Mouse (Mus musculus) urinary bladder, postnatal 14 days (tissue): ENCODE data around the gene Tmem156.

Source experiments
- DNase-seq: peaks from one replicate; pipeline ENCODE4 v3.0.0; 2021; ENCODE audit warnings: low spot score

The Tmem156 gene

DNA sequence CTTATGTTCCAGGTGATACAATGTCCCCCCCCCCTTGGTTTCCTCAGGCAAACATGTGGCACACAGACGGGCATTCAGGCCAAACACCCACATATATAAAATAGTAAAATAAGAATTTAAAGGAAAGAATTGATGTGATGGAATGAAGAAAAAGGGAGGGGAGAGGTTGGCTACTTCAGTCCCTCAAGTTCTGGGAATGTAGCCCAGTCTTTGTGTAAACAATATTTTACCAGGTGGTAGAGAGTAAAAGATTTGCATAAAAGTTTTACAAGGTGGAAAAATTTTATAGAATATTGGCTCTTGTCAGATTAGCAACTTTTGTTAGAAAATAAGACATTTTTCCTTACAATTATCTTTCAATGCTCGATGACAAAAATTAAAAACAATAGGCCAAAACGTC, 4.9 kb upstream of the Tmem156 start:
- no peak for DNase-seq

DNA sequence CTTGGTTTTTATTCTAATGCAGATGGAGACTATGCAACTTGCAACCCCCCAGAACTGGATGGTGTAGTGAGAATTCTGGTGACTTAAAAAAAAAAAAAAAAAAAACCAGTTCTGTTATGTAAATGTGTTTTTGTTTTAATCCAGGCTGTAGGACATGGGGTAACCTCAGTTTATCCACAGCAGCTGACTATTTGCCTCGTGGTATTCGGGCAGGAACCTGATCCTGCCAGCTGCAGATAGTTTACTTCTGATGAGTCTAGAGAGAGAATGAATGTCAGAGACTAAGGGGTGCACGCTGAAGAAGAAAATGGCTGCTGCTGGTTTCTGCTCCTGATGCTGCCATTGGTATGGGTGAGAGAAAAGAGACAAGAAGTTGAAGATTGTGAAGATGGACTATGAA, 4.2 kb upstream of the Tmem156 start:
- no peak for DNase-seq

DNA sequence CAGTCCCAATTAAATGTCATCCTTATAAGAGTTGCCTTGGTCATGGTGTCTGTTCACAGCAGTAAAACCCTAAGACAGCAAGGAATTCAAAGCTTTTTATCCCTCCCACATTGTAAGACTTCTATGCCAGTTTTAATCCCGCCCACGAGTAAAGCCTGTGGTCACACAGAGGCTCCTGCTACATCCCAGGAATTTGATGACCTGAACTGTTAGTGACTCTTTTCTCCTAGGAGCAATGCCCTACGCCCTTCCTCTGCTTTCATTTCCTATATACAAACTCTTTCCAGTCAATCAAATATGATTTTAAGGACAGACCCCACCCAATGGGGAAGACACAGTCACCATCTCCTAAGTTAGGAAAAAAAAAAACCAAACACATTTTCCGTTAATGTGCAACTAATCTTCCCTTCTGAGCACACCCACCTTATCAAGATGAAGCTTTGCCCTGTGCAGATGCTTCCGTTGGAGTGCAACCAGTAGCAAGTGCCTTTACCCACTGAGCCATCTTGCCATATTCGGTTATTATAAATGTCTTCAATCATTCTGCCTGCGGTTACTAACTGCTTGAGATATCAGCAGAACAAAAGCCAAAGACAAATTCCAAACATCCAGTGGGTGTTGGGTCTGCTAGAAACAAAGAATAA, 3.1 kb upstream of the Tmem156 start:
- DNase-seq = no peak

DNA sequence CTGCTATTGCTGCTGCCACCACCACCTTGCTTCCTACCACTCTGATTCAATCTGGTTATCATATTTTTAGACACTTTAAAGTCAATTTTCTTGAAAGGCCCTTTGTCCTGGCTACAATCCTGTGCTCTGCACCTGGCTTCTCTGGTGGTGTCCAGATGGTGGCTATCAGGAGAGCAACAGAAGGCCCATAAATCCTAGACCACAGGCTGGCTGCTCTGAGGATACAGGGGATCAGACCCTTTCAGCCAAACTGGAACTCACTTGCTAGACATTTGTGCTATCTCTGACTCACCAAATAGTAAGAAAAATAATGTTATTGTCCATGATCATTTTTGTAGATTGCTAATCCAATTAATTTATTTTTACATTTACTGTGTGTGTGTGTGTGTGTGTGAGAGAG, 1.8 kb upstream of the Tmem156 start:
- no peak for DNase-seq

DNA sequence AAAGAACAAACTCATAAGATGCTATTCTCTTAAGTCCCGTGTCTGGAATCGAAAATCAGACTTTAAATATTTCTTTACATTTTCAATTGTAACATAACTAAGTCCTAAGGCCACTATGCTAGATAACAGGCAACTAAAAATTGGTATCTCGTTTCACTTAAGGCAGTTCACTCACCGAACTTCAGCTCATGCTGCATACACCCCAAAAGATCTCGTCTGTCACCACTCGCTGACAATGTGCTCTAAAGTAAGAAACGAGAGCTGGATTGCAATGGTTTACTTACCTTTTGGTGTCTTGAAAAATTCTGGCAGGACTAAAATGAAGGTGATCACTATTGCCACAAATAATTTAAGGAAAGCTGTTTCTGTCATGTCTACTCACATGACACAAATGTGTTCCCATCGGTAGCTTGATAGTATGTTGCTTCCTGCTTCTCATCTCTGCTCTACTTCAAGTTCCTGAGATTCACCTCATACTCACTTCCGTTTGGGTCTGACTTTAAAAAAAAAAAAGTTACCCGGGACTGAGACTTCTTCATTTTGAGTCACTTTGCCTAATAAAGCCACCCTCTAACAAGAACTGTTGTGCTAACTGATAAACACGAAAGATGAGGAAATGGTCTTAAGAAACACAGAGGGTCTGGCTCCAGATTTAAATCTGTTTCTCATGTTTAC, 611 bp downstream of the Tmem156 start:
- no peak for DNase-seq

DNA sequence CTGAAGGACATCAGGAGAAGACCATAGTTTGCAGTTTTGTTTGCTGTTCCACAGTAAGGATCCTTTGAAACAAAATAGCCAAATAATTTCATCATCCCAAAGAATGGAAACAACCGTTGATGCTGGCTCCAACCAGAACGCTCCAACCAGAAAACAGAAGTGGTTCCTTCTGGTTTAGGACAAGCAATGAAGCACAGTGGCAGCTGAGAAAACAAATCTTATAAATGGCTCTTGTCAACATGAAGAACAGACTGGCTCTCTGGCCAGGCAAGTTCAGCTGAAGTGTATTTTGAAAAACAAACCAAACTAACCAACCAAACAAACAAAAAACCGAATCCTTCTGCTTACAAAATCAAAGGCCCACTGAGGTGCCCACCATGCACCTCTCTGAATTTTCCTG, 2.2 kb downstream of the Tmem156 start:
- no peak for DNase-seq

DNA sequence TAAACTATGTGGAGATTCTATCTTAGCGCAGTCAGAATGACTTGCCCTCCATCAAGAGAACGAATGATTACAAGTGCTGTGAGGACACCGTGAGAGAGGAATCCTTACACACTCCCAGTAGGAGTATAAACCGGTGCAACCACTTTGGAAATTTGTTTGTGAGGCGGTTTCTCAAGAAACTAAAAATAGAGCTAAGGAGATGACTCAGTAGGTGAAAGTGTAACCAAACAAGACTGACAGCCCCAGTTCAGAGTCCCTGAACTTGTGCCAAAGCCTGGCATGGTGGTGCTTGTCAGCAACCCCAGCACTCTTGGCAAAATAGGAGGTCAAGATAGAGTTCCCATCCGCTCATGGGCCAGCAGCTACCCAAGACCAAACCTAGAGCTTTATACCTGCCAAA, 5.4 kb downstream of the Tmem156 start:
- peak; percentile 80 for DNase-seq

DNA sequence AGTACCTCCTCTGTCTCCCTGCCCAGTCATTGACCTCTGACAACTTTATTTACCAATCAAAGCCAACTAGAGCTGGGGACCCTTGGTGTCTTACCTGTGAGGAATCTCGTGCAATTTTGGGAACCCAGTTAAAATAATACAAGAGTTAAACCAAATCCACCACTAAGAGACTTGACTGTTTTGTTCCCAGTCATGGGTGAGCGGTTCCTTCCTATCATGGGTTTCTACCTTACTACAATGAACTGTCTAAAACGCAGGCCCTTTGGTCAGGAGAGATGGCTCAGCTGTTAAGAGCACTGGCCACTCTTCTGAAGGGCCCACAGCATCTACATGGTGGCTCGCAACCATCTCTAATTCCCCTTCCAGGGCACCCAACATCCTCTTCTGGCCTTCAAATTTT, 10.1 kb downstream of the Tmem156 start:
- no peak for DNase-seq

DNA sequence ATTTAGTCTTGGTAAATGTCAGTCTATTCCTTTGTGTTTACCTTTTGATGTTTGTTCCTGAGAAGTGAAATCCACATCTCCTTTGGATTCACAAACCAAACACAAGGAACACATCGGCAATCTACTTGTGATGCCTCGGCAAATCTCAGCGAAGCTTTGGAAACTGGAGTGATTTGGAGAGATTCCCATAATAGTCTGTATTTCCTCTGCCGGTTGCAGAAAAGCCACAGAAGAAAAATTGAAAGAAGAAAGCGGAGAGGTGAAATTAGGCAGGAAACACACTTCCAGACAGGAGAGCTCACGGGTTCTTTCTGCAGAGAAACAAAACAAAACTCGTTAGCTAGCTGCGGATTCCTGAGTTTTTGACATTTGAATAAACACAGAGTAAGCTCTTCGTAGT, 12.1 kb downstream of the Tmem156 start:
- DNase-seq = no peak

DNA sequence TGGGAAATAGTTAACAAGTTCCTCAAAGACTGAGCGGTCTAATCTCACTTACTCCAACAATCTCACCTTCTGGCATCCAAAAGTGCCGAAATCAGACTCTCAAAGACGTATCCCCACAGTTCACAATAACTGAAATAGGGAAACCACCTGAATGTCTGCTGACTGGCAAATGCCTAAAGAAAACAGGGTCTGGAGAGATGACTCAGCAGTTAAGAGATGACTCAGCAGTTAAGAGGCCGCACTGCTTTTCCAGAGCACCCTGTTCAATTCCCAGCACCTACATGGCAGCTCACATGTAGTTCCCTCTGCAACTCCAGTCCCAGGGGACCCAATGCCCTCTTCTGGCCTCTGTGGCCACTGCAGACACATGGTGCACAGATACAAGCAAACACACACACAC, 13.9 kb downstream of the Tmem156 start:
- no peak for DNase-seq

DNA sequence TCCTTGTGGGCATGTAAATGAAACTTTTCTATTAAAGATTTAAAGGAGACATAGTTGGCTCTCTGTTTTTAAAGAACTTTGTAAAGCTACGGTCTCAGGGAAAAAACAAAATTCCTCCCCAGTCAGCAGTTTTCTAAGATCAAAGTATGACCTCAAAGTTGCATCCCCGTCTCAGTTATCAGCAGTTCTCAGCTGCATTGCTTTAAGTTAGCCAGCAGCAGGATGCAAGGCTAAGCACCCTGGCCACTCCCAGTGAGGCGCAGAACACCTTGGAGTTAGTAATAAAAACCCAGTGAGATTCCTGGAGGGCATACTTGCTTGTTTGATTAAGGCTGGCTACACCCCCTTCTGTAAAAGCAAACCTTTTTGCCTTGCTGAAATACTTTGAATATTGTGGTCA, 15.2 kb downstream of the Tmem156 start:
- DNase-seq = no peak

DNA sequence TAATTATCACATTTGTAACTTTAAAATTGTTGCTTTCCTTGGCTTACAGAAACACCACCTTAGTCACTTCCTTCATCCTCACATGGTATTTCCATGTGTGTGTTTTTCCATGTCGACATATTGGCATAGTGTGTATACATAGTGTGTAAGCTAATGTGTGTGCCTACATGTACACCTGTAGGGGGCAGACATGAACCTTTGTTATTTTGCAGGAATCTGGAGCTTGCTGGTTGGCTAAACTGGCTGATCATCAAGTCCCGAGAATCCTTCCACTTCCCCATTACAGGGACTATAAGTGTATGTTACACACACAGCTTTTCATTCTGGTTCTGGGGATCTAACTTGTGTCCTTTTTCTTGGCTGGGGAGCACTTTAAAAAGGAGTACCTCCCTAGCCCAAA, 15.8 kb downstream of the Tmem156 start:
- no peak for DNase-seq

DNA sequence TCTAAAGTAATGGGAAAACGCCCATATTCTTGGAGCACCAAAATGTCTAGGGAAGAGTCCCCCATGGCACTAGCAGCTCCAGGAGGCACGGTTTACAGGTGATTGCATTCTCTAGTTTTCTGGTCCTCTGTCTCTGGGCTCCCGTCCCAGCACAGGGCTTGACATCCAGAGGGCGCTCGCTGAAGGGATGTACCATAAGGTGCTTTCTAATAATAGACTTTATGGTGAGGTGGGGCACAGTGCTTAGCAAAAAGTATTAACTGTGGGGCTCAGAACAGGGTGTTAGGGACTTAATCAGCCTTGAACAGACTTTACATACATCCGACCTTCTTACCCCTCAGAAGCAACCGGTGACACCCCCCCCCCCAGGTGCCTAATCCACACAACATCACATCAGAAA, 17.2 kb downstream of the Tmem156 start:
- peak; percentile 50 for DNase-seq

DNA sequence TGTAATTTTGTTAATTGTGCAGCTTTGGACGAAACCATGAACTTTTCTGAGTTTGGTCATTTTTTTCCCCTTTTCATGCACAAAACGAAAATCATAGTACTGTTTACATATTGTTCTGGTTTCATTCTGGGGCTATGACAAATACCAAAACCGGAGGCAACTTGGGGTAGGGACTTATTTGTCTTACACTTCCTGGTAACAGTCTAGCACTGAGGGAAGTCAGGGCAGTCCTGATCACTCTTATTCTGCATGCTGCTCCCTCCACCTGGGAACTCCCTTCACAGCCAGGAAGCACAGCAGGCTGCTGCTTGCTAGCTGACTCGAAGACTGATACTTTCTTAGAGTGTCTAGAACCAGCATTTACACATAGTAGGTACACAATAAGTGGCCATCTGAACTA, 18.7 kb downstream of the Tmem156 start:
- DNase-seq = no peak

DNA sequence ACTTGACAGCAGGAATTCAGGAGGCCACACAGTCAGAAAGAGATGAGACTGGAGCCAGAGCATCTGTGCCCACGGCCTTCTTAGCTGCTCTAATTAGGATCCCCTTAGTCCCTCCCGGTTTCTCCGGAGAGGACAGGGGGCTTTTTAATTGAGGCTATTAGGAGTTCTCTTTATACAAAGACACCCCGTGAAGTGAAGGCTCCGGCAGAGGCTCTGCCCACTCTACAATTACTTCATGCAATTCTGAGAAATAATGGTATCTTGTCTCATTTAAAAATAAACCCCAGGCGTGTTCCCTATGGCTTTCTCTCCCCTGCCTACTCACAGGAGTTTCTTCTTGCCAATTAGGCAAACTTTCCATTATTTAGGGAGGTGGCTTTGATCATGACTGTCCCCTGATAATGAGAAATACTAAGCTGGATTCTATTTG, 20.2 kb downstream of the Tmem156 start:
- DNase-seq = no peak

DNA sequence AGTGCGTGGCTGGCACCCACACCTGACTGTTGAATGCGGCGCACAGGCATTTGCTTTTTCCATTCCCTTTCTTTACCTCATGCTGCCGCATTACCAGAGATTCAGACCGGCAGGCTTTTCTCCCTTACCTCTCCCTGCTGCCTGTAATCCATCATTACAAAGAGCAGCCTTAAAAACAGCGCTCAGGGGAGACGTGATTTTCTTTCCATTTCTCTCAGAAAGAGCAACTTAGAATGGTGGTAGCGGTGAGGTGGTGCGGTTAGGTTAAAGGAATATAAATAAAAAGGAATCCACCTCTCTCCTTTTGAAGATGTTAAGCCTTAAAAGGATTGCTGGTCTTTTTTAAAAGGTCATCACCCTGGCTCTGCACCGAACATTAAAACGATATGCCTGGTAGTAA, 22.1 kb downstream of the Tmem156 start:
- DNase-seq = no peak

DNA sequence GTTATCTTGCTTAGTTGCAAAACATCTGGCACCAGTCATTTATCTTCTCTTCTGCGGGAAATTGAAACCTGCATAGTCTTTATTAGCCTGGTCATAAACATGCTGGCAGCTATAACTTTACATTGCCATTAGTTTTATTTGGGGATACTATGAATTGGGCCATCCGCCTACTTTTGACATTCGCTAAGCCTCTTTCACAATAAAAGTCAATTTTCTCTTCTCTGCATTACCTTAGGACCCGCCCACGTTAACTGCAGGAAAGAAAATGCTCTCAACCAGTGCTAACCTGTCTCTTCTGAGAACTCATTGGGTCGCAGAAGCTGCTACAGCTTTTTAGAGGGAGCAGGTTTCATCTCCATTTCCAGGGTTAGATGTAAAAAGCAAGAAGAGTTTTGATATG, 23.8 kb downstream of the Tmem156 start:
- DNase-seq = no peak

DNA sequence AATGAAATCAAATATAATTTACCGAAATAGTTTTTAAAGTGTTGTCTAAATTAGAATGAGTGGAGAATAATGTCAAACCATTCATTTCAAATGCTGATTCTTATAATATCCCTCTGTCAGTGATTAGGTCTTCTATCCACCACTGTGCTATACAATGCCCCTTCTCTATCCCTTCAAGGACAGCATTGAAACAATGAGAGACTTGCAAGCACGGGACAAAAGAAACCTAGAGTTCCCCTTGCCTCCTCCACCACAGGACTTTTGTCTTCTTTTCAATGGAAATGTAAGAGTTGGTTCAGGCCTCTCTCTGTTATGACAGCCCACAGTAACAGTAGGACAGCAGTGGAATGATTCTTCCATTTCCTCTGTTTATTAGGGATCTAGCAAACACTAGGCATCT, 28.7 kb downstream of the Tmem156 start:
- DNase-seq = no peak

DNA sequence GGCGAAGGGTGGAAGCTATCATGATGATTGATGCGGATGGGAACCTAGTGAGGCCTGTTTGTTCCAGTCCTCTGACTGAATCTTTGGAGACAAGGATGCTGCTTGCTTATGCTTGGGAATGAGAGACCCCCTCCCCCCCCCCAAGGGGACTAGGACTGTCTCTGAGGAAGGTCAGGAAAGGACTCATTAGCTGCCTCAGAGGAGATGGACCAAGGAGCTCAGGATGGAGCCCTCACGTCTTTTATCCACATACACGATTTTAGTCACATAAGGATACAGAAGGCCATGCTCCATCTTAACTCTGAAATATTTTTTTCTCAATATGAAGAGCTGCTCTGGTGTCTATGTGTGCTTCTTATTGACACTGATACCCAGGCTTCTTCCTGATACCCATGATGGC, 29.7 kb downstream of the Tmem156 start:
- DNase-seq = no peak

DNA sequence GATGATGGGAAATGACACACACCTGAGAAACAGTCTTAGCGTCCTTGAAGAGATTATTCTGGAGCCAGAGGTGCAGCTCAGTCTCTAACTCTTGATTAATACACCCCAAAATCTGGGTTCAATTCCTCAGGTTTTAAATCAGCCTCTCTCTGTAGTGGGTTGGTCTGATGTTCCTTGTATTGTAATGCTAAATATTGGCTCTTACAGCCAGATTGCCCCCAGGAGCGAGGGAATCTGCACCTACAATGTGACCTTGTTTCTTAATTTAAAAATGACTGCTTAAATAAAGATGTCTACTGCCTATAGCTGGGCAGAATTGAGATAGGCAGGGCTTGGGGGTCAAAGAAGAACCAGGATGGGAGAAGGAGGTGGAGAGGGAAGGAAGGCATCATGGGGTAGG, 32.1 kb downstream of the Tmem156 start:
- DNase-seq = no peak

DNA sequence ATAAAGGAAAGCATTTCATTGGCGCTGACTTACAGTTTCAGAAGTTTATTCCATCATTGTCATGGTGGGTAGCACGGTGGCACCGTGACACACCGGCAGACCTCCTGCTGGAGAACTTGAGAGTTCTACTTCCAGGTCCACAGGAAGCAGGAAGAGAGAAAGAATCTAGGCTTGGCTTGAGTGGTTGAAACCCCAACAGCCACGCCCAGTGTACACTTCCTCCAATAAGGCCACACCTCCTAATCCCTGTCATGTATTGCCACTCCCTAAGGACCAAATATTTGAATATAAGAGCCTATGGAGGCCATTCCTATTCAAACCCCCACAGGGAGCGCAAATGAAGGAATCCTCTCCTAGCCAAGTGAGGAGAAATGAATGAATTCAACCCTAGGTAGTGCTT, 34.3 kb downstream of the Tmem156 start:
- no peak for DNase-seq

DNA sequence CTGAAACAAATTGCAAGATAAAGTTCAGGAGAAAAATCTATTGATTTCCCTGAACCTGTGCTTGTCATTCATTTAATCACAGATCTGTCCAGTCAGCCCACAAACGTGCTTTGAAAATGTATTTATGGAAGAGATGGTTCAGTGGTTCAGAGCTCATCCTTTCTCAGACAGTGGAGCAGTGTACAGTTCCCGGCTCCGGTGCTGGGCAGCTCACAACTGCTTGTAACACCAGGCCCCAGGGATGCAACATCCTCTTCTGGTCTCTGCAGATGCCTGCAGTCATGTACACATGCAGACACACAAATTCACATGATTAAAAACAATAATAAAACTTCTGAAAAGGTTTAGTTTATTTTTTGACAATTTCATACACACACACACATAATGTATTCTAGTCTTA, 40.4 kb downstream of the Tmem156 start:
- DNase-seq = no peak

DNA sequence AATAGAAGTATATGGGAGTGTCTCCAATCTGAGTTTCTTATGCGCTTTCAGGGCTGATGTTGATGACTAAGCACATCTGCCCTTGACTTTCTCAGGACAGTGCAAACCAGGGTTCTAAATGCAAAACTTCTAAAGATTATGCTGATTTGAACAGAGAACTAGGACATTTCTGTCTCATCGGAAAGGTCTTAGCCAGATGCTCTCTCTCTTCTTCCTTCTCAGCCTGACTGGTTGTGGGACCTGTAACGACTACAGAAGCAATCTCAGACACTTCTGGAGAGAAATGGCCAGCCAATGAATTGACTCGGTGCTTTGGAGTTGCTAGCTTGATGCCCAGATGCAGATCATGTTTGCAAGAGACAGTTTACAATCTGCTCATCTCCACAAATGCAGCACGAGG, 42.1 kb downstream of the Tmem156 start:
- DNase-seq = no peak

DNA sequence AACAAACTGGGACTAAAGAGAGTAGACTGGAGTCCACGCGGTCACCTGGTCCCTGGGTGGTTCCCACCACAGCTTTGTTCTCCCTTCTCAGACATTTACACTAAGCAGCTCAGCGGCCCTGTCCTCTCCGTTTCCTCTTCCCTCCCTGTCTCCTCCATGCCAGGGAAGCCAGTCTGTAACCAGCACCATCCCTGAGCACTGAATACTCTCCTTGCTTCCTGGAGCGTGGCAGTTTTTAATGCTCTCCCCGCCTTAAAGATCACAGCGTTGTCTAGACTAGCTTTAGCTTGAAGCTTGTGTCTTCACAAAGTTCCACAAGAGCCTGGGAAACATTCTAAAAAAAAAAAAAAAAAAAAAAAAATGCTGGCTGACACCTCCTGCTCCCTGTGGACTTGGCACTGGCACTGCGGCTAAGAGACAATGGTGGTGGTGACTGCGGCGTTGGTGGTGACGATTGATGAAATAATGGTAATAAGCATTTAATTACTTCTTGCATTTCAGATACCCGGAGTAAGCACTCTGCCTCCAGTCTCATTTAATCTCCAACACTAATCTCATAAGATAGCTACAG, 44.6 kb downstream of the Tmem156 start:
- no peak for DNase-seq
